Mouse (Mus musculus) small intestine, adult 2 months (tissue): ENCODE data around the gene Rpn1. TPM values are rescaled to one million over a fixed set of nuclear protein-coding genes. Genes with fewer than 3 reads are reported as not detected.
"Not testable (repeated sequence)": the region's sequence is repeated elsewhere in the genome, so short reads cannot be mapped to it uniquely, and the experiment has no call there.

Experiments
- H3K27ac ChIP-seq: fragments of 200-500 bp; 2 replicates; pipeline ENCODE4 v1.5.1; 2012; ENCODE audit warnings: low read depth, low read length, control low read depth, inconsistent platforms; ENCODE audit not compliant: insufficient read depth
- H3K27me3 ChIP-seq: fragments of 200-500 bp; 2 replicates; pipeline ENCODE4 v1.6.1; 2012; ENCODE audit warnings: mild to moderate bottlenecking, moderate library complexity, low read length, inconsistent platforms; ENCODE audit not compliant: control insufficient read depth, insufficient read depth
- H3K36me3 ChIP-seq: fragments of 200-500 bp; 2 replicates; pipeline ENCODE4 v1.6.1; 2012; ENCODE audit warnings: mild to moderate bottlenecking, low read length, control low read depth, inconsistent platforms; ENCODE audit not compliant: control insufficient read depth, insufficient read depth
- H3K4me1 ChIP-seq: fragments of 200-500 bp; 2 replicates; pipeline ENCODE4 v1.6.1; 2012; ENCODE audit warnings: low read length, inconsistent platforms, mixed read lengths; ENCODE audit not compliant: control insufficient read depth, insufficient read depth, insufficient read length
- H3K4me3 ChIP-seq: fragments of 200-500 bp; 2 replicates; pipeline ENCODE4 v1.5.1; 2012; ENCODE audit warnings: low read depth, mild to moderate bottlenecking, control low read depth, inconsistent platforms, low read length, moderate library complexity
- CTCF ChIP-seq: fragments of 200-500 bp; IDR thresholded peaks from 2 replicates; pipeline ENCODE4 v1.5.1; 2012; ENCODE audit warnings: low read depth, mild to moderate bottlenecking, control low read depth, inconsistent platforms, low read length, moderate library complexity, mixed read lengths; ENCODE audit not compliant: insufficient replicate concordance, insufficient read length; ENCODE audit errors: extremely low read depth
- POLR2A ChIP-seq: fragments of 200-500 bp; IDR thresholded peaks from 2 replicates; pipeline ENCODE4 v1.6.1; 2012; ENCODE audit warnings: low read depth, mild to moderate bottlenecking, control low read depth, inconsistent platforms, low read length, moderate library complexity
- WGBS: fragments of 180-500 bp; shearing (Covaris S2); methylation state at CpG from one replicate; pipeline ENCODE4 v1.1.7; 2018; 5-methylcytosine and 5-hydroxymethylcytosine counted together
- polyA plus RNA-seq: library from polyadenylated mRNA; depleted of rRNA; stranded (reverse); fragments of >200 nt; gene quantifications from 2 replicates; pipeline ENCODE4 v1.2.3, GENCODE M21; 2012

Rpn1 gene
- polyA plus RNA-seq, 1 experiment: 104 TPM

GRCm38 (mm10) chr6:88117184-88117575 lies 32.9 kb downstream of the Rpn1 start:
- TF ChIP-seq POLR2A (no peak), CTCF (no peak)
- Histone ChIP-seq H3K27me3 (no peaks in the 10 kb centered on the region), H3K4me3 (no peak overlapping the region), H3K27ac (no peak overlapping the region), H3K36me3 (no peaks in the 10 kb centered on the region), H3K4me1 (no peaks in the 10 kb centered on the region)
- 85% methylated on average over 10 of the region's 10 CpGs for WGBS

- Histone ChIP-seq H3K27ac (no peak overlapping the region), H3K4me3 (no peak overlapping the region), H3K36me3 (no peaks in the 10 kb centered on the region), H3K27me3 (no peaks in the 10 kb centered on the region), H3K4me1 (peaks cover 2% of the 10 kb centered on the region; the same call in 1 of the 2 replicates)
- WGBS: 81% methylated on average over 5 of the region's 5 CpGs
- TF ChIP-seq POLR2A (no peak), CTCF (no peak)
Observed at GRCm38 (mm10) chr6:88119309-88119708, 35.0 kb downstream of the Rpn1 start.

GRCm38 (mm10) chr6:88120813-88121212 lies 36.5 kb downstream of the Rpn1 start:
- H3K4me3 ChIP-seq: no peak overlapping the region
- H3K27me3 ChIP-seq: no peaks in the 10 kb centered on the region
- peaks cover 2% of the 10 kb centered on the region; the same call in 1 of the 2 replicates for H3K4me1 ChIP-seq
- TF ChIP-seq CTCF (no peak), POLR2A (no peak)
- no peaks in the 10 kb centered on the region for H3K36me3 ChIP-seq
- H3K27ac ChIP-seq: no peak overlapping the region
- 82% methylated on average over 7 of the region's 7 CpGs for WGBS

- no peak for TF ChIP-seq CTCF
- no peak for TF ChIP-seq POLR2A
- Histone ChIP-seq H3K4me1 (peaks cover 2% of the 10 kb centered on the region; the same call in 1 of the 2 replicates), H3K36me3 (no peaks in the 10 kb centered on the region), H3K4me3 (no peak overlapping the region), H3K27ac (no peak overlapping the region), H3K27me3 (no peaks in the 10 kb centered on the region)
- WGBS: 76% methylated on average over 2 of the region's 2 CpGs
Observed at GRCm38 (mm10) chr6:88121781-88122180, 37.5 kb downstream of the Rpn1 start.

GRCm38 (mm10) chr6:88123150-88123857 lies 39.0 kb downstream of the Rpn1 start:
- 46% methylated on average over 11 of the region's 11 CpGs for WGBS
- H3K27me3 ChIP-seq: no peaks in the 10 kb centered on the region

GRCm38 (mm10) chr6:88123858-88124261 lies 39.6 kb downstream of the Rpn1 start:
- no peaks in the 10 kb centered on the region for H3K27me3 ChIP-seq
- peaks cover 2% of the 10 kb centered on the region; the same call in 1 of the 2 replicates for H3K4me1 ChIP-seq
- WGBS: 4% methylated on average over 9 of the region's 9 CpGs
- H3K27ac ChIP-seq: no peak overlapping the region
- TF ChIP-seq POLR2A: no peak
- TF ChIP-seq CTCF: peak; percentile 41; the same call in 1 of the 2 replicates
- H3K36me3 ChIP-seq: no peaks in the 10 kb centered on the region
- H3K4me3 ChIP-seq: no peak overlapping the region

More at GRCm38 (mm10) chr6:88123150-88123857, 39.0 kb downstream of the Rpn1 start:
- no peaks in the 10 kb centered on the region for H3K36me3 ChIP-seq
- H3K4me3 ChIP-seq: no peak overlapping the region
- peaks cover 2% of the 10 kb centered on the region; the same call in 1 of the 2 replicates for H3K4me1 ChIP-seq
- TF ChIP-seq POLR2A (no peak), CTCF (peak; percentile 32; the same call in 1 of the 2 replicates)
- H3K27ac ChIP-seq: no peak overlapping the region

- Histone ChIP-seq H3K4me1 (peaks cover 2% of the 10 kb centered on the region; the same call in 1 of the 2 replicates), H3K27ac (no peak overlapping the region), H3K4me3 (no peak overlapping the region), H3K27me3 (no peaks in the 10 kb centered on the region), H3K36me3 (no peaks in the 10 kb centered on the region)
- TF ChIP-seq CTCF (no peak), POLR2A (no peak)
- WGBS: 62% methylated on average over 4 of the region's 4 CpGs
Observed at GRCm38 (mm10) chr6:88124551-88124950, 40.3 kb downstream of the Rpn1 start.

GRCm38 (mm10) chr6:88125815-88126214 lies 41.5 kb downstream of the Rpn1 start:
- not testable (repeated sequence) for H3K27me3 ChIP-seq, H3K36me3 ChIP-seq, H3K27ac ChIP-seq, H3K4me1 ChIP-seq, H3K4me3 ChIP-seq
- WGBS: 89% methylated on average over 10 of the region's 10 CpGs
